Mouse (Mus musculus) MEL (cell line): ENCODE results near the gene Plekhj1. TPM values are rescaled to one million over a fixed set of nuclear protein-coding genes. Genes with fewer than 3 reads are reported as not detected.

Experiments used
- DNase-seq: peaks from one replicate; pipeline ENCODE4 v3.0.0; 2011; ENCODE audit warnings: low read depth, low spot score
- H3K27ac ChIP-seq: 2 replicates; pipeline ENCODE4 v1.5.1; 2012; ENCODE audit warnings: low read depth, mild to moderate bottlenecking, control low read depth, low read length, moderate library complexity; ENCODE audit not compliant: control insufficient read depth
- H3K27me3 ChIP-seq, 2 experiments: fragments of 150-350 bp in 1 of 2; sonication (generic) in 1 of 2; 2 replicates each; pipeline ENCODE4 v1.6.1; 2012; ENCODE audit warnings: low read length in 2 of 2, mild to moderate bottlenecking in 2 of 2, improper control_type of control experiment in 1 of 2, moderate library complexity in 1 of 2; ENCODE audit not compliant: insufficient read depth in 2 of 2, control insufficient read depth in 1 of 2
- H3K36me3 ChIP-seq, 2 experiments: 2 replicates each; pipeline ENCODE4 v1.6.1; 2012 to 2014; ENCODE audit warnings: low read length in 2 of 2, improper control_type of control experiment in 1 of 2, inconsistent platforms in 1 of 2, mild to moderate bottlenecking in 1 of 2; ENCODE audit not compliant: insufficient read depth in 2 of 2, control insufficient read depth in 1 of 2
- H3K4me1 ChIP-seq, 2 experiments: fragments of 150-350 bp in 1 of 2; sonication (generic) in 1 of 2; 2 replicates each; pipeline ENCODE4 v1.6.1; 2012; ENCODE audit warnings: low read length in 2 of 2, improper control_type of control experiment in 1 of 2, mild to moderate bottlenecking in 1 of 2; ENCODE audit not compliant: insufficient read depth in 2 of 2, control insufficient read depth in 1 of 2
- H3K4me3 ChIP-seq, 2 experiments: fragments of 150-350 bp in 1 of 2; sonication (generic) in 1 of 2; 2 replicates each; pipeline ENCODE4 v1.5.1; 2012; ENCODE audit warnings: low read depth in 2 of 2, low read length in 2 of 2, mild to moderate bottlenecking in 2 of 2, moderate library complexity in 2 of 2, control low read depth in 1 of 2, improper control_type of control experiment in 1 of 2; ENCODE audit not compliant: control insufficient read depth in 1 of 2, insufficient read depth in 1 of 2
- H3K79me2 ChIP-seq: 2 replicates; pipeline ENCODE4 v1.6.1; 2012; ENCODE audit warnings: mild to moderate bottlenecking, low read length, moderate library complexity; ENCODE audit not compliant: control insufficient read depth, poor library complexity, insufficient read depth
- H3K9ac ChIP-seq: 2 replicates; pipeline ENCODE4 v1.6.1; 2012; ENCODE audit warnings: low read depth, mild to moderate bottlenecking, control low read depth, low read length, moderate library complexity; ENCODE audit not compliant: control insufficient read depth, poor library complexity, severe bottlenecking
- H3K9me3 ChIP-seq: fragments of 150-350 bp; sonication (generic); replicated peaks from 2 replicates; pipeline ENCODE4 v1.6.1; 2012; ENCODE audit warnings: mild to moderate bottlenecking, low read length, improper control_type of control experiment, moderate library complexity; ENCODE audit not compliant: insufficient read depth
- BHLHE40 ChIP-seq: IDR thresholded peaks from 2 replicates; pipeline ENCODE4 v1.6.1; 2012; ENCODE audit warnings: low read depth, mild to moderate bottlenecking, inconsistent platforms, low read length, improper control_type of control experiment, borderline replicate concordance
- CHD1 ChIP-seq: IDR thresholded peaks from 2 replicates; pipeline ENCODE4 v1.6.1; 2012; ENCODE audit warnings: low read depth, mild to moderate bottlenecking, inconsistent platforms, low read length, improper control_type of control experiment
- CHD2 ChIP-seq: IDR thresholded peaks from 2 replicates; pipeline ENCODE4 v1.6.1; 2011; ENCODE audit warnings: low read length, improper control_type of control experiment
- CTCF ChIP-seq, 3 experiments: IDR thresholded peaks in 2 of 3; conservative IDR thresholded peaks in 1 of 3; 2 replicates each; pipeline ENCODE4 v1.5.1; 2011 to 2012; ENCODE audit warnings: low read length in 3 of 3, low read depth in 2 of 3, mild to moderate bottlenecking in 2 of 3, improper control_type of control experiment in 1 of 3, inconsistent platforms in 1 of 3, mixed read lengths in 1 of 3, moderate library complexity in 1 of 3; ENCODE audit not compliant: control insufficient read depth in 1 of 3, insufficient read depth in 1 of 3, poor library complexity in 1 of 3, severe bottlenecking in 1 of 3
- E2F4 ChIP-seq: IDR thresholded peaks from 2 replicates; pipeline ENCODE4 v1.6.1; 2011; ENCODE audit warnings: low read depth, low read length, improper control_type of control experiment, borderline replicate concordance
- ELF1 ChIP-seq: IDR thresholded peaks from 2 replicates; pipeline ENCODE4 v1.6.1; 2014; ENCODE audit warnings: low read depth, mild to moderate bottlenecking, inconsistent platforms, low read length, improper control_type of control experiment, moderate library complexity
- ETS1 ChIP-seq: IDR thresholded peaks from 2 replicates; pipeline ENCODE4 v1.6.1; 2012; ENCODE audit warnings: low read depth, mild to moderate bottlenecking, inconsistent platforms, low read length, improper control_type of control experiment, moderate library complexity
- GABPA ChIP-seq: IDR thresholded peaks from 2 replicates; pipeline ENCODE4 v1.6.1; 2012; ENCODE audit warnings: low read depth, mild to moderate bottlenecking, inconsistent platforms, low read length, improper control_type of control experiment, moderate library complexity
- HCFC1 ChIP-seq: IDR thresholded peaks from 2 replicates; pipeline ENCODE4 v1.6.1; 2012; ENCODE audit warnings: low read depth, mild to moderate bottlenecking, inconsistent platforms, low read length, improper control_type of control experiment, moderate library complexity
- JUND ChIP-seq: IDR thresholded peaks from 2 replicates; pipeline ENCODE4 v1.6.1; 2011; ENCODE audit warnings: low read depth, mild to moderate bottlenecking, improper control_type of control experiment, low read length
- KAT2A ChIP-seq: conservative IDR thresholded peaks from 2 replicates; pipeline ENCODE4 v1.6.1; 2012; ENCODE audit warnings: low read depth, low read length, improper control_type of control experiment, inconsistent platforms
- MAFK ChIP-seq: IDR thresholded peaks from 2 replicates; pipeline ENCODE4 v1.6.1; 2011; ENCODE audit warnings: low read depth, mild to moderate bottlenecking, low read length, improper control_type of control experiment, borderline replicate concordance
- MAX ChIP-seq: IDR thresholded peaks from 2 replicates; pipeline ENCODE4 v1.6.1; 2011; ENCODE audit warnings: low read length, improper control_type of control experiment
- MAZ ChIP-seq: IDR thresholded peaks from 2 replicates; pipeline ENCODE4 v1.6.1; 2012; ENCODE audit warnings: low read depth, mild to moderate bottlenecking, inconsistent platforms, low read length, improper control_type of control experiment
- MEF2A ChIP-seq: IDR thresholded peaks from 2 replicates; pipeline ENCODE4 v1.6.1; 2014; ENCODE audit warnings: low read depth, mild to moderate bottlenecking, inconsistent platforms, low read length, improper control_type of control experiment; ENCODE audit not compliant: poor library complexity, insufficient replicate concordance, severe bottlenecking; ENCODE audit errors: extremely low read depth
- MXI1 ChIP-seq: IDR thresholded peaks from 2 replicates; pipeline ENCODE4 v1.6.1; 2011; ENCODE audit warnings: mild to moderate bottlenecking, low read depth, low read length, improper control_type of control experiment
- MYB ChIP-seq: IDR thresholded peaks from 2 replicates; pipeline ENCODE4 v1.6.1; 2011; ENCODE audit warnings: mild to moderate bottlenecking, low read depth, low read length, improper control_type of control experiment
- MYC ChIP-seq: IDR thresholded peaks from 2 replicates; pipeline ENCODE4 v1.6.1; 2011; ENCODE audit warnings: low read depth, mild to moderate bottlenecking, low read length, improper control_type of control experiment, moderate library complexity
- NELFE ChIP-seq: IDR thresholded peaks from 2 replicates; pipeline ENCODE4 v1.6.1; 2011; ENCODE audit warnings: low read depth, low read length, improper control_type of control experiment
- NRF1 ChIP-seq: IDR thresholded peaks from 2 replicates; pipeline ENCODE4 v1.6.1; 2014; ENCODE audit warnings: low read depth, mild to moderate bottlenecking, inconsistent platforms, low read length, improper control_type of control experiment, moderate library complexity; ENCODE audit not compliant: poor library complexity, insufficient read depth, severe bottlenecking
- POLR2A ChIP-seq, 2 experiments: IDR thresholded peaks; 2 replicates each; pipeline ENCODE4 v1.6.1; 2011 to 2012; ENCODE audit warnings: low read length in 2 of 2, mild to moderate bottlenecking in 2 of 2, control low read depth in 1 of 2, improper control_type of control experiment in 1 of 2, low read depth in 1 of 2, moderate library complexity in 1 of 2; ENCODE audit not compliant: control insufficient read depth in 1 of 2, insufficient read depth in 1 of 2, poor library complexity in 1 of 2
- POLR2AphosphoS2 ChIP-seq: IDR thresholded peaks from 2 replicates; pipeline ENCODE4 v1.6.1; 2011; ENCODE audit warnings: low read length, improper control_type of control experiment
- POLR2AphosphoS5 ChIP-seq: IDR thresholded peaks from 2 replicates; pipeline ENCODE4 v1.6.1; 2012; ENCODE audit warnings: low read depth, borderline replicate concordance, mild to moderate bottlenecking, inconsistent platforms, low read length, moderate library complexity, mixed read lengths
- RAD21 ChIP-seq: IDR thresholded peaks from 2 replicates; pipeline ENCODE4 v1.6.1; 2011; ENCODE audit warnings: mild to moderate bottlenecking, low read depth, low read length, improper control_type of control experiment
- RCOR1 ChIP-seq: IDR thresholded peaks from 2 replicates; pipeline ENCODE4 v1.6.1; 2012; ENCODE audit warnings: low read depth, mild to moderate bottlenecking, inconsistent platforms, low read length, improper control_type of control experiment
- SMC3 ChIP-seq: IDR thresholded peaks from 2 replicates; pipeline ENCODE4 v1.6.1; 2011; ENCODE audit warnings: low read depth, low read length, improper control_type of control experiment
- TAL1 ChIP-seq: IDR thresholded peaks from 2 replicates; pipeline ENCODE4 v1.6.1; 2012; ENCODE audit warnings: mild to moderate bottlenecking, inconsistent platforms, low read length, moderate library complexity, mixed read lengths
- TBP ChIP-seq: IDR thresholded peaks from 2 replicates; pipeline ENCODE4 v1.8.0; 2011; ENCODE audit warnings: low read depth, low read length, improper control_type of control experiment
- TCF12 ChIP-seq: IDR thresholded peaks from 2 replicates; pipeline ENCODE4 v1.6.1; 2014; ENCODE audit warnings: low read depth, mild to moderate bottlenecking, inconsistent platforms, low read length, improper control_type of control experiment, moderate library complexity
- UBTF ChIP-seq: IDR thresholded peaks from 2 replicates; pipeline ENCODE4 v1.6.1; 2012; ENCODE audit warnings: low read depth, mild to moderate bottlenecking, inconsistent platforms, low read length, improper control_type of control experiment, moderate library complexity, borderline replicate concordance; ENCODE audit not compliant: insufficient read depth
- USF2 ChIP-seq, 2 experiments: IDR thresholded peaks; 2 replicates each; pipeline ENCODE4 v1.6.1; 2011 to 2012; ENCODE audit warnings: improper control_type of control experiment in 2 of 2, low read length in 2 of 2, borderline replicate concordance in 1 of 2, inconsistent platforms in 1 of 2, low read depth in 1 of 2, mild to moderate bottlenecking in 1 of 2; ENCODE audit not compliant: insufficient read depth in 1 of 2
- ZC3H11A ChIP-seq: IDR thresholded peaks from 2 replicates; pipeline ENCODE4 v1.6.1; 2012; ENCODE audit warnings: low read depth, mild to moderate bottlenecking, inconsistent platforms, low read length, improper control_type of control experiment
- ZKSCAN1 ChIP-seq: IDR thresholded peaks from 2 replicates; pipeline ENCODE4 v1.6.1; 2012; ENCODE audit warnings: low read depth, mild to moderate bottlenecking, inconsistent platforms, low read length, improper control_type of control experiment, moderate library complexity
- ZMIZ1 ChIP-seq: IDR thresholded peaks from 2 replicates; pipeline ENCODE4 v1.6.1; 2012; ENCODE audit warnings: low read depth, mild to moderate bottlenecking, inconsistent platforms, low read length, improper control_type of control experiment, moderate library complexity
- ZNF384 ChIP-seq: IDR thresholded peaks from 2 replicates; pipeline ENCODE4 v1.6.1; 2012; ENCODE audit warnings: low read depth, mild to moderate bottlenecking, inconsistent platforms, low read length, improper control_type of control experiment
- polyA plus RNA-seq, 2 experiments: library from polyadenylated mRNA; stranded (reverse) in 1 of 2; unstranded in 1 of 2; fragments of >175 nt in 1 of 2; fragments of >200 nt in 1 of 2; gene quantifications; 2 replicates each; pipeline versions ENCODE4 v1.2.1 to v1.2.4; 2012; ENCODE audit warnings: low replicate concordance in 2 of 2, low read depth in 1 of 2; ENCODE audit not compliant: insufficient read length in 2 of 2, insufficient read depth in 1 of 2, missing spikeins in 1 of 2
- total RNA-seq: library from RNA; depleted of rRNA; stranded (reverse); fragments of 300-350 nt; gene quantifications from 2 replicates; pipeline ENCODE4 v1.2.3, GENCODE M21; 2012

The Plekhj1 gene
- total and polyA plus RNA-seq, 3 experiments: 86.9 to 217 TPM; not detected in 1

DNA sequence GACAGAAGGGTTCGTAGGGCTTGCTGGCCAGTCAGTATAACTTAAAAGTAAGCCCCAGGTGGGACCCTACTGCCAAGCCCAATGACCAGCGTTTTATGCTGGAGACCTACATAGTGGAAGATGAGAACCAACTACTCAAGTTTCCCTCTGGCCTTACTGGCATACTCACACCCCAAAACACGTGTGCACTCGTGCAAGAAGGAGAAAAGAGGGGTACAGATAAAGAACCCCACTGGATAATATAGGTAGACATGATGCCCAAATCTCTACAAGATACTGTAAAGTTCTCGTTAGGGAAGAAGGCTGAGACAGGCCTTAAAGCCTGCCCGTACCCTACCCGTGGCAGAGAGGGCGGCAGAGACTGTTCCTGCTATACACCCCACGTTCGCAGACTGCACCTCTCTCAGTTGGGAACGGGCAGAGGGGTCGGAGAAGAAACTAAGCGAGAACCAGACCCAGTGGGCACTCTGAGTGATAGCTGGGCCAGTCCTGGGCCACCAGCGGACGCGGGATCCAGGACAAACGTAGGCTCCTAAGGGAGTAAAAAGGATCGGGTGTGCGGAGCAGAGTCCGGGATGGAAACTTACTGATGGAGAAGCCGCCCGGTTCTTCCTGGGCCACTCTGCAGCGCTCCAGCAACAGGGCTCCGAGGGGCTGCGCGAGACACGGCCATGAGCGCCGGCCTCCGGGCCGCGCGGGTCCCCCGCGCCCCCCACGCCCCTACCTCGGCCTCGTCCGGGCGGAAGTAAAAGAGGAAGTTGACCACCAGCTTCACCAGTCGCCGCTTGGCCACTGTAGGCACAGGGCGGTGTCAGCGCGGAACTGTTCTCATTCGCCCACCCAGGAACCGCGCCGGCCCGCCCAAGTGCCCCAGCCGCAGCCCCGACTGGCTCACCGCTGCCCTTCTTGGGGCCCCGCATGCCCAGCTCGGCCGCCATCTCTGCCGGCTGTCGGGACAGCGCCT is 958 bp downstream of the Plekhj1 start:
- Histone ChIP-seq H3K9ac (peak overlapping the region; percentile 90), H3K36me3 (peaks cover 2 to 13% of the 10 kb centered on the region in 2 experiments; a peak in 3 of 4 replicates), H3K27ac (peak overlapping the region; percentile 93), H3K4me1 (peaks cover 0 to 14% of the 10 kb centered on the region in 2 experiments; a peak in 2 of 4 replicates), H3K4me3 (peak overlapping the region; percentile 71 to 86), H3K79me2 (peaks cover 51% of the 10 kb centered on the region), H3K9me3 (no peaks in the 10 kb centered on the region), H3K27me3 (no peaks in the 10 kb centered on the region)
- peak; percentile 63 for DNase-seq
- no peak for TF ChIP-seq KAT2A
- TF ChIP-seq ZNF384: no peak
- no peak for TF ChIP-seq POLR2AphosphoS5
- peak; percentile 79 for TF ChIP-seq MYC
- no peak for TF ChIP-seq POLR2A (IDR thresholded peaks at IDR 0.05; ENCODE audit: control insufficient read depth in 1 of 2, insufficient read depth in 1 of 2, low read depth in 1 of 2, low read length in 2 of 2, poor library complexity in 1 of 2)
- TF ChIP-seq MXI1: peak; percentile 68
- TF ChIP-seq UBTF: no peak
- no peak for TF ChIP-seq TAL1
- no peak for TF ChIP-seq CHD2
- TF ChIP-seq ZKSCAN1: no peak
- no peak for TF ChIP-seq E2F4
- peak; percentile 77 for TF ChIP-seq MAX
- no peak for TF ChIP-seq MAZ
- no peak for TF ChIP-seq JUND
- TF ChIP-seq HCFC1: no peak
- no peak for TF ChIP-seq ZMIZ1
- TF ChIP-seq SMC3: no peak
- TF ChIP-seq MEF2A: no peak
- TF ChIP-seq NELFE: no peak
- TF ChIP-seq RCOR1: no peak
- TF ChIP-seq GABPA: no peak
- TF ChIP-seq TBP: peak; percentile 27; the same call in 1 of the 2 replicates
- TF ChIP-seq USF2 (IDR thresholded peaks at IDR 0.05; ENCODE audit: borderline replicate concordance in 1 of 2, insufficient read depth in 1 of 2, low read depth in 1 of 2, low read length in 2 of 2): no peak
- peak; percentile 3; the same call in 1 of the 2 replicates for TF ChIP-seq ELF1
- TF ChIP-seq MYB: no peak
- no peak for TF ChIP-seq BHLHE40
- TF ChIP-seq TCF12: no peak
- TF ChIP-seq ETS1: no peak
- TF ChIP-seq ZC3H11A: no peak
- TF ChIP-seq POLR2AphosphoS2: no peak; the same call in 1 of the 2 replicates
- no peak for TF ChIP-seq RAD21
- TF ChIP-seq NRF1: no peak
- 0 out of 2 replicates have a peak, but pooled peaks have one; percentile 60 for TF ChIP-seq CHD1
- TF ChIP-seq CTCF (IDR thresholded peaks at IDR 0.05 in 2 of 3, conservative IDR thresholded peaks at IDR 0.05 in 1 of 3; ENCODE audit: control insufficient read depth in 1 of 3, insufficient read depth in 1 of 3, low read depth in 2 of 3, low read length in 3 of 3, poor library complexity in 1 of 3, severe bottlenecking in 1 of 3): no peak
- no peak for TF ChIP-seq MAFK
